Mouse (Mus musculus): Measurements from ENCODE around the gene Nfya.
"Not testable (repeated sequence)": the region's sequence is repeated elsewhere in the genome, so short reads cannot be mapped to it uniquely, and the experiment has no call there.

Gene Nfya

DNA sequence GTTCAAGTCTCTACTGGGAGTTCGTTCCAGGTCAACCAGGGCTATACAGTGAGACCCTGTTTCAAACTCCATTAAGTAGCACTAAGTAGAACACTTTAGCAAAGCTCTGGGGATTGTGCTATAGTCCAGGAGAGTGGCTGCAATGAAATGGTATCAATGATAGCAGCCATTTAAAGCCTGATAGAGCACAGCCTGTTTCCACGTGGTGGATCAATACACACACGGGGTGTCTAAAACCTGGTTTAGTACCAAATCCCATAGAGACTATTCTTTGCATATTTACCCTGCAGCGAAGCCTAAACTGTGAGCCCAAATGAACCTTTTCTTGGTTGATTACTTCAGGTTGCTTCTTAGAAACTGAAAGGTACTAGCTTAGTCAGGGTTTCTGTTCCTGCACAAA is 8.0 kb downstream of the Nfya start:
- no peak for DNase-seq (ENCODE audit: extremely low spot score, low spot score)

DNA sequence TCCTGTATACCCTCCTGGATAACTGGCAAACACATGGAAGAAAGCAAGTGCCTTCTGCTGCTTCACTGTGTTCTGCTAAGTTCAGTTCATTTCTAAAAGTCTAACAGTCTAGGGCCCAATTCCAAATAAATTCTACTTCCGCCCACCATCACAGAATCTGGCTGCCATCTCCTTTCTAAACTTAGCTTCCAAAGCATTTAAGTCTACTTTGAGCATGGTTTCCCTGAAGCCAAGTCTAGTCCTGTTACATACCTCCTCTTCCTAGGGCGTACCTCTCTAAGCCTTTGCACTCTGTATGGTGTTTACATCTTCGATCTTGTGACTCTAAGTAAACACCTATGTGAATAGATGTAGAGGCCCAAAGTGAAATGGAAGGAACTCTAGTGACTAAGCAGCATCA is 17.1 kb downstream of the Nfya start:
- DNase-seq (ENCODE audit: extremely low spot score, low spot score) = no peak

DNA sequence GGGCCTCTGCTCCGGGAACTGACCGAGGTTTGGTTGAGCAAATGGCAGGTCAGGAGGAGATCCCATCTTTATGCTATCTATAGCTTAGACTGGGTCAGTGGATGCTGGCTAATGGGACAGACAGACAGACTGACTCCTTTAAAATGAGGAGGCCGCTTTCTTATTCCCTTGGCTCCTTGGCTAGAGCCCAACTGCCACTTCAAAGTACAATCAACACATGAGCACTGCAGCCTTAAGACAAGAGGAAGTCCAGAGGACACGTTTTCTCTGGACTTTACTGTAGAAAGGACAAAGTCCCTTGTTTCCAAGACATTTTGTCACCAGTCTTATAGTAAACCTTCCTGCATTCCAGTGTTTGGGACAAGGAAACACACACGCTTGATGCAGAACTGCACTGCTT is 18.3 kb downstream of the Nfya start:
- DNase-seq (ENCODE audit: extremely low spot score, low spot score) = no peak

DNA sequence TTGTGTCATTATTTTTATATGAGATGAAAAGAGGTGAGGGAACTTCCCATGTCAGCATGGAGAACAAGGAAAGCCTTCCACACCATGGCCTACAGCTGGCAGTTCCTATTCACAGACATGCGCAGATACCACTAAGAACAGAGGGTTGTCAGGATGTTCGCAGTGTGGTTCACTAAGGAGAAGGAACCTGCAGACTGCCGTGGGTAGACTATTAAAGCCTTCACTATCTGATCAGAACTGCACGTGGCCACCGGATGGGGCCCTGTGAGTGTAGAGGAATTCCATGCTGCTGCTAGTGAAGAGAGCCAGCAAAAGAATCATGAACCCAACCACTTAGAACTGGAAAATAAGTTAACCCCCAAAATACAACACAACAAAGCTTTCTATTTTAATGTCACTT is 20.3 kb downstream of the Nfya start:
- no peak for DNase-seq (ENCODE audit: extremely low spot score, low spot score)

DNA sequence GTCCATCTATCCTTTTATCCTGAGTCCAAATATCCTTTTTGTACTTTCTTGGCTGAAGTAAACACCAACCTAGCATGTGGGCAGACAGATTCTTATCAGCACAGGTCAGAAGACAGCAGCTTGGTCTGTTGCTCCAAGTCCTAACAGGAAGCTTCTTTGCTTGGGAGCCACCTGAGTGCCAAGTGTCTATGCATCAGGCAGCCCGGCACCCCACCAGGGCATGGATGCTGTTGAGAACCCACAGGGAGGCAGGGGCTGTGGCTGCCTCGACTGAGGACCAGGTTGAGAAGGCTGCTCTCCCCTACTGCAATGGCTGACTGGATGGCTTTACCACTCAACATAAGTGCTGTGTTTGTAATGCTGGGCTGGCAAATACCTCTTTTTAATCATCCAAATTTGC is 21.0 kb downstream of the Nfya start:
- DNase-seq (ENCODE audit: extremely low spot score, low spot score) = no peak

DNA sequence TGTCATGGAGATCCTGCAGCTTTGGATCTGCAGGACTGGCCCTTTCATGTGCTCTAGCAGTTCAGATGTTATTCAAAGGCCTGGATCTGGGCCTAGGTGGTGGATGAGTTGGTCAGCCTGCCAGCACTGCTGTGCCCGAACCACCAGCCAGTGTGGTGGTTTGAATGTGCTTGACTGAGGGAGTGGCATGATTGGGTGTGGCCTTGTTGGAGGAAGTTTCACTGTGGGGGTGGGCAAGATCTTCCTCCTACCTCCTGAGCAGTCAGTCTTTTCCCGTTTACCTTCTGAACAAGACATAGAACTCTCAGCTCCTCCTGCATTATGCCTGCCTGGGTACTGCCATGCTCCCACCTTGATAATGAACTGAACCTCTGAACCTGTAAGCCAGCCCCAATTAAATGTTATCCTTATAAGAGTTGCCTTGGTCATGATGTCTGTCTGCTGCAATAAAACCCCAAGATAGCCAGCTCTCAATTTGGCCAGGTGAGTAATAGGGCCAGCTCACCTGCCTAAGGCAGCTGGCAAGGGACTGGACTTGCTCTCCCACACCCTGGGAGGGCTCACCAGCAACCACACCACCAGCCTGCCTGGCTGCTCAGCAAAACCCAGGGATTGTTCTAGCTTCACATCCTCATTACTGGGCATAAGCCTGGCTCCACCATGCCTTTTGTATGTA is 23.8 kb downstream of the Nfya start:
- DNase-seq (ENCODE audit: extremely low spot score, low spot score) = no peak

DNA sequence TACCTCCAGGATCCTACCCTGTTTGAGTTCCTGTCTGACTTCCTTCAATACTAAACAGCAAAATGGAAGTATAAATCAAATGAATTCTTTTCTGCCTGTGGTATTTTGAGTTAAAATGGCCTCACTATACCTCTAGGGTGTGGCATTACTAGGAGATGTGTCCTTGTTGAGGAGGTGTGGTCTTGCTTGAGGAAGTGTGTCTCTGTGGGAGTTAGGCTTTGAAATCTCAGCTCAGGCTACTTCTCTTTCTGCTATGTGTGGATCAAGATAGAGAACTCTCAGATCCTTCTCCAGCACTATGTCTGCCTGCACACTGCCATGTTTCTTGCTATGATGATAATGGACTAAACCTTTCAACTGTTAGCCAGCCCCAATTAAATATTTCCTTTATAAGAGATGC is 30.7 kb downstream of the Nfya start:
- no peak for DNase-seq (ENCODE audit: extremely low spot score, low spot score)

DNA sequence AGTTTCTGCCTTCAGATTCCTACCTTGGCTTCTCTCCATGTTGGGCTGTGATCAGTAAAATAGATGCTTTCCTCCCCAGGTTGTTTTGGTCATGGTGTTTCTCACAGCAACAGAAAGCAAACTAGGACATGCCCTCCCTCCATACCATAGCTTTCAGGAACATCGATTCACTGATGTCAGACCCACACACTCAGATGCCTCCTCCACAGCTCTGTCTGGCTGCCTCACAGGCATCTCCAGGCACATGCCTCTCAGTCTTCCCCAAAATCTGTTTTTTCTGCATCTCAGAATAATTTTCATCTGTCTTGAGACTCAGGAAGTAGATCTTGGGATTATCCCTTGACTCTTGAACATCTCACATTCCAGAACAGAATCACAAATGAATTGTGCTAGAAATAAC is 33.6 kb downstream of the Nfya start:
- DNase-seq (ENCODE audit: extremely low spot score, low spot score) = no peak

DNA sequence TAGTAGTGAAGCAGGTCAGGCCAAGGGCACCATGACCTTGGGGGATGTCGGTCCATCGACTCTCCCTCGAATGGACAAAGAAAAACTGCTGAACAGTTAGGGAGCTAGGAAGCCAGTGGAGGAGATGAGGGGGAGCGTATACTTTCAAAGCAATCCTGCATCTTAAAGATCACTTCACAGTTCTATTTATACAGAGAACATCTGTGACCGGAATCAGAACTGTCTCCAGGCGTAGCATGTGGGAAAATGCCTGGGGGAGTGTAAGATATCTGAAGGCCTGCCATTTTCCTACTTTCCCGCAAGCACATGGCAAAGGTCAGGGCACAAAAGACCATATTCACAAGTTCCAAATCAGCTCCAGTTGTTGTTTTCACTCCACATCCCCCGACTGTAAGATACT is 36.7 kb downstream of the Nfya start:
- no peak for DNase-seq (ENCODE audit: extremely low spot score, low spot score)

DNA sequence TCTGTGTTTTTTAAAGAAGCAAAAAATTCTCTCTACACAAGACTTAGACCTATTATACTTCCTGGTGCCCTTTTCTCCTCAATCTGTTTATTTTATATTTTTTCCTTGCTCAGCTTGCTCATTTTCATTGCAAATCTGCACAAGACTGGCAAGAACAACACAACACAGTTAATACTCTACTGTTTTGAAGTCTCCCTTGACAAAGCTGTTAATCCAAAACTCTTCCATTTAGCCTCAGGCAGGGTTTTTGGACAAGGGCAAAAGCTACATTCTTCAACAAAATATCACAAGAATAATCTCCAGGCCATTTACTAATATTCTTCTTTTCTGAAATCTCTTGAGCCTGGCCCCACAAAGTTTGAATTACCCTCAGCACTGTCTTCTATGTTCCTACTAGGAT is 38.1 kb downstream of the Nfya start:
- no peak for DNase-seq (ENCODE audit: extremely low spot score, low spot score)

DNA sequence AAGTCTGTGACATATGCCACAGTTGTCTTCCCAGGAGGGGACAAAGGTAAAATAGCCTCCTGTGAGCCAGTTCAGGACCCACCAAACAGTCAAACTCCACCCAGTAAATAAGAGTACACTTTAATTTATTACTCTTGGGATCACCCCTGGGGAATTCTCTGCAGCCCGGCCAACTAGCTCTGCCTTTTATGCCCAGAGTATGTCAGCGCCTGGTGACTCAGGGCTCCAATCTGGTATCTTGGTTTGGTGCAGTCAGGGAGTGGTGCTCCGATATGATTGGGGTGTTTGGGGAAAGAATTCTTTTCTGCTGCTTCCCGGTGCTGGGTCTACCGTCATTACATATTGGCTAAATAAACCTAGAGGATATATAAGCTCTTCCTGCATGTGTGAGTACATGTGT is 42.9 kb downstream of the Nfya start:
- no peak for DNase-seq (ENCODE audit: extremely low spot score, low spot score)

DNA sequence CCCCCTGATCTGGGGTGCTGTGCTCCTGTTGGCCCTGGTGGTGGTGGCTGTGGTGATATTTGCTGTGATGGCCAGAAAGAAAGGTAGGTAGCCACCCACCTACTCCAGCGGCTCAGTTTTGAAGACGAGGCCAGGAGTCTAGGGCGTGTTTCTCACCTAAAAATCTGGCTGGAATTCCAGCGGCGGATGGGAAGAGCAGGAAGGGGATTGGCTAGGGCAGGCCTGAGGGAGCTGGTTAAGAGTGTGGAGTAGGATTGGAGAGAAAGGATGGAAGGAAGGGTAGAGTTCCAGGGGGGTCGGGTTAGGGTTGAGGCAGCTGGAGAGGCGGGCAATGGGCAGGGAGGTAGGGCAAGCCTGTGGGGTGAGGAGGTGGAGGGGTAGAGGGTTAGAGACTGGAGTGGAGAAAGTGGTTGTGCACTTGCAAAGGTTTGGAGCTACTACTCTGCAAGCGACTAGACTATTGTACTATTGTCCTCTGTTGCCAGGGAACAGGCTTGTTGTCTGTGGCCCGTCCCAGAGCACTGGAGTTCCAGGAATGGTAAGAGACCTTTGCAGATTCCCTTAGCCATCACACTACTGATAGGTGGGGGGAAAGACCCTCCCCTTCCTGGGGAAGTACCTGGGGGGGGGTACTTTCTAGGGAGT is 44.1 kb downstream of the Nfya start:
- DNase-seq (ENCODE audit: extremely low spot score, low spot score) = no peak

DNA sequence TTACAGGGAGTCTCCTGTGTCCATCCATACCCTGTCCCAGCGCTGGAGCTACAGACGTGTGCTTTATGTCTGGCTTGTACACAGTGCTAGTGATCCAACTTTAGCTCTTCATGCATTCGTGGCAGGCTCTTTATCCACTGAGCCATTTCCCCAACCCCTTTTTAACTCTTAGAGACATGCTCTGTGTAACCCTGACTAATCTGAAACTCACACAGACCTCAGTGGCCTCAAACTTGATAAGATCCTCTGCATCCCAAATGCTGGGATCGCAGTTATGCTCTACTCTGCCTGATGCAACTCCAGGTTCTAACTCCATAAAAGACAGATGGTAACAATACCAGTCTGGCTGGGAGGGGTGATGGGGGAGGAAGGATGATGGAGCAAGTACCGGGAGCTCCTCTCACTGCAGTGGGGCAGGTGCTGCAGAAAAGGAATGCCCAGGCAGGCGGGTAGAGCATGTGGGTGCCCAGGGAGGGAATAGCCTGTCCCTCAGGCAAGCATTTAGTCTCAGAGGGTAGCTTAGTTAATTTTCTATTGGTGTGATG is 46.2 kb downstream of the Nfya start:
- DNase-seq (ENCODE audit: extremely low spot score, low spot score) = no peak

DNA sequence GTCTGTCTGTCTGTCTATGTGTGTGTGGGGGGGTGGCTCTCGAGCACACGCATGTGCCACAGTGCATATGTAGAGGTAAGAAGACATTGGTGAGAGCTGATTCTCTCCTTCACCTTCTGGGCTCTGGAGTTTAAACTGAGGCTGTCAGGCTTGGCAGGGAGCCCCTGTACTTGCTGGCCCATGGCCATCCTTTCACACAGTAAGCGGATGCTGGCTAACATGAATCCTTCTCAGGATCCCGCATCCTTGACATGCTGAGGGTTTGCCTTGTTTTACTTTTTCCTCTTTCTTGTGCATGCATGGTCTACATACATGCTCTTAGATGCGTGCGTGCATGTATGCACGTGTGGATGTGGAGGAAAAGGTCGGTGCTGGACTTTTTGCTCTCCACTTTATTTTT is 46.7 kb downstream of the Nfya start:
- no peak for DNase-seq (ENCODE audit: extremely low spot score, low spot score)

DNA sequence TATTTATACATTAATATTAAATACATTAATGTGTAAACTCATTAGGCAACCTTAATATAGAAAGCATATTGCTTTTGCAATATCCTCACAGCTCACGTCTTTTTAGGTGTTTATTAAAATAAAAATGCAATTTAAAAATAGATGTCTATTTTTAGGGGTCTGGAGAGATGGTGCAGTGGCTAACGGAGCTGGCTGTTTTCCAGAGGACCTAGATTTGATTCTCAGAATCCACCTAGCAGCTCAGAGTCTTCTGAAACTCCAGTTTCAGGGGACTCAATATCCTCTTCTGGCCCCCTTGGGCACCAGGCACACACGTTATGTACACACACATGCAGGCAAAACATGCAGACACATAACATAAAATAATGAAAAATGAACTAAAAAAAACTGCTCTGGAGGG is 47.4 kb downstream of the Nfya start:
- no peak for DNase-seq (ENCODE audit: extremely low spot score, low spot score)

DNA sequence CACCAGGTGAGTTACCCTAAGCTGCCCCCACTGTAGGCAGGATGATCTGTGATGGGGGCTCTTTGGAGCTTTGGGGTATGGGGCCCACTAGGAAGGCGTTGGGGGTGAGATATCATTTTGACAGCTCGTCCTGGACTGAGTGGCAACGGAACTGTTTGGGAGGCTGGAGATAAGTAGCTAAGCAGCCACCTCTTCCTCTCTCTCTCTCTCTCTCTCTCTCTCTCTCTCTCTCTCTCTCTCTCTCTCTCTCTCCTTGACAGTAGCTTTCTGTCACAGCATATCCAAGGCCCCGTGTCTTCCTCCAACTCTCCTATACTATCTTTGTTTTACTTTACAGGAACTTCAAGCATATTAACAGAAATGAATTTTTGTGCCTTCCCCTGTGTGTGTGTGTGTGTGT is 49.2 kb downstream of the Nfya start:
- DNase-seq (ENCODE audit: extremely low spot score, low spot score) = no peak

DNA sequence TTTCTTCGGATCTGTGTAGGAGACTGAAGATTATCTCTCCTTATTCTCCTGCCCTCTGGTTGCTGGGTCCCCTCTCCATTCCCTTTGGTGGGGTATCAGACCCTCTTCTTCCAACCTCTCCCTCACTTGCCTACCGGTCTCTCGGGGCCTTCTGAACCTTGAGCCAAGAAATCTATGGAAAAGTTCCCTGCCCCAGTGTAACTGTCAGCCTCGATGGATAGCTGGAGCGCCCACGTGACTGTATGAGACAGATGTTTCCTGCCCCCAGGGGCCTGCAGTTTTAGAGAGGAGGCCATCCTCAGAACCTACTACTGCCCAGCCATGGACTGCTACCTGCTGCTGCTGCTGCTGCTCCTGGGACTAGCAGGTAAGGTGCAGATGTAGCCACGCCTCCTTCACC is 50.1 kb downstream of the Nfya start, which contains the start of gene Treml1:
TSS of gene Treml1 (plus strand) at position 301 of the 400 bp plus-strand sequence.
- no peak for DNase-seq (ENCODE audit: extremely low spot score, low spot score)

DNA sequence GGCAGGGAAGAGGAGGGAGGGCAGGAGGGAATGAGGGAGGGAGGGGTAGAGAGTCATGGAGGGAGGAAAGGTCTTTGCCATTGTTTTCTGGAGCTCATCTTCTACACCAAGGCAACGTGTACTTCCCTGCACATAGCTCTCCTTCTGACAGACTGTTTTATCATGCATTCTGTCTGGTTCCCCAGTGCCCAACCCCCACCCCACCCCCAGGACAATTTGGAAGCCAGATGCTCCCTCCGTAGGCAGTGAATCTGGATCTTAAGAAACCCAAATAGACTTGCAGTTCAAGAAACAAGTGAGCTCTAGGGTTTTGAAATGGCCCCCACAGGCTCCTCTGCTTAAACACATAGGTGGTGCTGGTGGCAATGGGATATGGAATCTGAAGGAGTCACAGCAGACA is 51.8 kb downstream of the Nfya start:
- DNase-seq (ENCODE audit: extremely low spot score, low spot score) = no peak

DNA sequence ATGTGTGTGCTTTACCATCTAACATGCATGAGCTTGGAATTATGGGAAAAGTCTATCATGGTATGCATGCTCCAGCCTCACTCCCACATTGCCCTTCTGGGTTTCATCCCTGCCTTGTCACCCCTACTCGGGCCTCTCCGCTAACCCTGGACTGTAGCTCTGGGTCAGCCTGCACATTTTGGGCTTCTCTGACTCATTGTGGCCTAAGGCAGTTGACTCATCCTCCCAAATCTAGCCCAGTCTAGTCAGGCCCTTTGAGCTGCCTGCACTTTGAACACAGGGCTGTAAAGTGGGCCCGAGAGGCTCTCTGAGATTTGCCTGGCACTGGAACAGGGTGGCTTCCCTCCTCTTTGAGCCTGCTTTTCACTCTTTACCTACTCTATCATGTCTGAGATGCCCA is 53.9 kb downstream of the Nfya start:
- no peak for DNase-seq (ENCODE audit: extremely low spot score, low spot score)

DNA sequence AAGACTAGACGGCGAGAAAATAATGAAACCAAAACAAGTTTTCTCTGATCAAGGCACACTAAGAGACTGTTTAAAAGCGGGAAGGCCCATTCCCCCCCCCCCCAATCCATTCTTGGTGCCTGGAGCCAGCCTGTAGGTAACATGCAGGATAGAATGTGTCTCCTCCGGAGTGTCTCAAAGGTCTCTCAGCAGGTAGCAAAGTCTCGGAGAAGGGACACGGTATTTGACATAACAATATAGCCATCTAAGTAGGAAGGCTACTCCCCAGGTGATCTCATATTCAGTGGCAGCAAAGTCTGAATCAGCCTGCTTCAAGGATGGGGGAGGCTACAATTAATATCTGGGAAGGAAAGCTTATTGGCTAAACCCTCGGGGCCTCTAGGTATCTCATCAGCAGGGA is 56.7 kb downstream of the Nfya start:
- DNase-seq (ENCODE audit: extremely low spot score, low spot score) = not testable (repeated sequence)

DNA sequence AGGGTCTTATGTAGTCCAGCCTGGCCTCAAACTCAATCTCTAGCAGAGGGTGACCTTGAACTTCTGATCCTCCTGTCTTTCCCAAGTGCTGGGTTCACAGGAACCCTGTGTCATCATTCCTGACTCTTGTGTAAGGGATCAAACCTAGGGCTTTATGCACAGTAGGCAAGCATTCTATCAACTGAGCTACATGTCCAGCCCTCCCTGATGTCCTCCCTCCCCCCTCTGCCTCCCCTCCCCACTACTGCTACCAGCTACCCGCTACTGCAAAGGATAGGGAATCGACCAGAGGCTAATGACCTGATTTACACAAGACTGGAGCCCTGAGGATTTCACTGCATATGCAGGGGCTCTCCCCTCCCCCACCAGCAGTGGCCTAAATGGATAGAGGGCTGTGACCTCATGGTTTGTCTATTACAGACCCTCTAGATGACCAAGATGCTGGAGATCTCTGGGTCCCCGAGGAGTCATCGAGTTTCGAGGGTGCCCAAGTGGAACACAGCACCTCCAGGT is 59.0 kb downstream of the Nfya start:
- no peak for DNase-seq (ENCODE audit: extremely low spot score, low spot score)

DNA sequence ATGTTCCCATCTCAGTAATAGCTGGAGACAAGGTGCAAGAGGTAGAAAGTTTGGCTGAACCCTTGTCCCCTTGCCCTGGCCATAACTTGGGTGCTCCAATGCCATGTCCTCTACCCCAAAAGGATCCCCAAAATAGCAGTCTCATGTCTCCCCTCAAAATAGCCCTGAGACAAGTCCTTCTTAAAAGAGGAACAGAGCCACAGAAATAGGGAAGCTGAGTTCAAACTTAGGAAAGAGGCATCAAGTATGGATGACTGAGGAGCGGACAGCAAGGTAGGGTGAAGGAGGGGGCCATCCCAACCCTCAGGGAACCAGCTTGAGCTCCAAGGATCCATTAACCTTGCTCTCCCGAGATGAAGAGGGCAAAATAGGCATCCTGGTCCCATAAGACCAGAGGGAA is 62.4 kb downstream of the Nfya start:
- no peak for DNase-seq (ENCODE audit: extremely low spot score, low spot score)

DNA sequence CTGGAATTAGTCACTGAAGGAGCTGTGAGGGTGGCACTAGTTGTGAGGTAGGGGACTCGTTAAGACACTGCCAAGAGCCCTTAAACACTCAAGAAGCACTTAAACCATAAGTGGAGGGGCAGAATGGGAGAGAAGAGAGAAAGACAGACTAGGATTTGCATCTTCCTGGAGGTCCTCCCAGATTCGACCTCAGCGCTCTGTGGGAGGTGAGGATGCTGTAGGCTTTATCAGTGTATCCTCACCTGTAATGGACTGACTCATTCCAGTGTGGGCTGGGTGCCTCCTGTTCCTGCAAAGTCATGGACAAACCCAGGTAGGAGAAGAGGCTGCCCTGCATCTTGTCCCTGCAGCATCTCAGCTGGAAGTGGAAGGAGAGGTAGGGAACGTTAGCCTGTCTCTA is 62.9 kb downstream of the Nfya start:
- no peak for DNase-seq (ENCODE audit: extremely low spot score, low spot score)

All from neural tube, embryonic 10.5 days (tissue).